Mouse (Mus musculus) bone marrow macrophage, adult 2 months (primary cell): ENCODE measurements around the gene Gbp3. TPM values are rescaled to one million over a fixed set of nuclear protein-coding genes. Genes with fewer than 3 reads are reported as not detected.

Source experiments
- H3K27ac ChIP-seq: 2 replicates; pipeline ENCODE4 v1.5.1; 2012; ENCODE audit warnings: low read depth, low read length; ENCODE audit not compliant: insufficient read depth
- H3K4me1 ChIP-seq: 2 replicates; pipeline ENCODE4 v1.6.1; 2012; ENCODE audit warnings: low read length; ENCODE audit not compliant: control insufficient read depth, insufficient read depth
- H3K4me3 ChIP-seq: 2 replicates; pipeline ENCODE4 v1.5.1; 2012; ENCODE audit warnings: mild to moderate bottlenecking, low read length, moderate library complexity; ENCODE audit not compliant: insufficient read depth
- POLR2A ChIP-seq: IDR thresholded peaks from 2 replicates; pipeline ENCODE4 v1.6.1; 2012; ENCODE audit warnings: mild to moderate bottlenecking, low read depth, low read length, borderline replicate concordance
- polyA plus RNA-seq: library from polyadenylated mRNA; stranded (reverse); fragments of >200 nt; gene quantifications from 2 replicates; pipeline ENCODE4 v1.2.4, GENCODE M21; 2012; ENCODE audit not compliant: missing spikeins, insufficient read depth, insufficient read length

Gbp3 gene
- polyA plus RNA-seq, 1 experiment, result 27.5 TPM

GRCm38 (mm10) chr3:142620956-142621562 lies 61.2 kb downstream of the Gbp3 start:
- Histone ChIP-seq H3K4me3 (peak overlapping the region; percentile 61), H3K27ac (peak overlapping the region; percentile 48; the same call in 1 of the 2 replicates), H3K4me1 (peaks cover 5% of the 10 kb centered on the region)
- TF ChIP-seq POLR2A, result no peak

Other genes starting within 250 kb of the Gbp3 start
- 60.9 and 64.9 TPM in 2 replicates for gene Pdlim5, start 164.3 kb upstream of the Gbp3 start, polyA plus RNA-seq
- gene Gbp5, start 66.0 kb upstream of the Gbp3 start, polyA plus RNA-seq, result 8.3 and 9.6 TPM in 2 replicates
- 18.6 and 20.4 TPM in 2 replicates for gene Gbp7, start 29.7 kb upstream of the Gbp3 start, polyA plus RNA-seq
- gene Gbp2b, start 34.8 kb downstream of the Gbp3 start, polyA plus RNA-seq, result not detected in 2 replicates
- 30.4 and 31.0 TPM in 2 replicates for gene Gbp2, start 60.6 kb downstream of the Gbp3 start, polyA plus RNA-seq
- 3.0 and 3.4 TPM in 2 replicates for gene Kyat3, start 141.0 kb downstream of the Gbp3 start, polyA plus RNA-seq
- gene Gtf2b, start 205.0 kb downstream of the Gbp3 start, polyA plus RNA-seq, result 51.5 and 62.8 TPM in 2 replicates